Mouse (Mus musculus) macrophage (primary cell): Measurements from ENCODE around the gene Mamdc4. TPM values are rescaled to one million over a fixed set of nuclear protein-coding genes. Genes with fewer than 3 reads are reported as not detected.
A peak's percentile ranks its signal among the peaks of the same experiment; 100 is the strongest.

ENCODE experiments used
- H3K27ac ChIP-seq: fragments of 350-480 bp; formaldehyde crosslinking; 2 replicates; pipeline ENCODE4 v1.9.0; 2021
- H3K36me3 ChIP-seq: fragments of 350-480 bp; formaldehyde crosslinking; 2 replicates; pipeline ENCODE4 v1.9.0; 2021; ENCODE audit errors: inconsistent target
- H3K4me3 ChIP-seq: fragments of 350-480 bp; formaldehyde crosslinking; 2 replicates; pipeline ENCODE4 v1.9.0; 2021; ENCODE audit errors: inconsistent target
- H3K79me2 ChIP-seq: fragments of 350-480 bp; formaldehyde crosslinking; 2 replicates; pipeline ENCODE4 v1.9.0; 2021; ENCODE audit errors: inconsistent target
- WGBS: methylation state at CpG from one replicate; pipeline ENCODE4 v1.1.7; 2026; ENCODE audit warnings: inconsistent platforms; ENCODE audit not compliant: missing documents; 5-methylcytosine and 5-hydroxymethylcytosine counted together
- polyA plus RNA-seq: library from polyadenylated mRNA; stranded (reverse); fragments of 250-400 nt; gene quantifications from 3 replicates; pipeline ENCODE4 v1.2.4, GENCODE M21; 2018; ENCODE audit warnings: inconsistent platforms
- total RNA-seq, 78 experiments: library from RNA; depleted of rRNA; stranded (reverse); fragments of 250-400 nt; gene quantifications; 1 replicate in 9 of 78; 2 replicates in 24 of 78; 3 replicates in 43 of 78; 4 replicates in 2 of 78; pipeline ENCODE4 v1.2.4; 2018; ENCODE audit warnings: inconsistent platforms in 56 of 78

The Mamdc4 gene
- total RNA-seq (2018; cell fraction: chromatin; rRNA removed): 1 to 10 TPM in 24 of 26 experiments, under 1 TPM in 2; 0.17 to 5.6 (median 2.8) TPM
- 1 to 10 TPM in 5 of 26 experiments, under 1 TPM in 12, not detected in 9; 0.03 to 3.4 (median 0.24) TPM for total RNA-seq (2018; cell fraction: cytosol; rRNA removed)
- total RNA-seq (2018; cell fraction: nucleus; rRNA removed): 1 to 10 TPM in 16 of 26 experiments, under 1 TPM in 9, not detected in 1; 0.40 to 3.8 (median 1.7) TPM
- polyA plus RNA-seq: 0.04 to 0.60 TPM (median 0.15 TPM) in 3 replicates

DNA sequence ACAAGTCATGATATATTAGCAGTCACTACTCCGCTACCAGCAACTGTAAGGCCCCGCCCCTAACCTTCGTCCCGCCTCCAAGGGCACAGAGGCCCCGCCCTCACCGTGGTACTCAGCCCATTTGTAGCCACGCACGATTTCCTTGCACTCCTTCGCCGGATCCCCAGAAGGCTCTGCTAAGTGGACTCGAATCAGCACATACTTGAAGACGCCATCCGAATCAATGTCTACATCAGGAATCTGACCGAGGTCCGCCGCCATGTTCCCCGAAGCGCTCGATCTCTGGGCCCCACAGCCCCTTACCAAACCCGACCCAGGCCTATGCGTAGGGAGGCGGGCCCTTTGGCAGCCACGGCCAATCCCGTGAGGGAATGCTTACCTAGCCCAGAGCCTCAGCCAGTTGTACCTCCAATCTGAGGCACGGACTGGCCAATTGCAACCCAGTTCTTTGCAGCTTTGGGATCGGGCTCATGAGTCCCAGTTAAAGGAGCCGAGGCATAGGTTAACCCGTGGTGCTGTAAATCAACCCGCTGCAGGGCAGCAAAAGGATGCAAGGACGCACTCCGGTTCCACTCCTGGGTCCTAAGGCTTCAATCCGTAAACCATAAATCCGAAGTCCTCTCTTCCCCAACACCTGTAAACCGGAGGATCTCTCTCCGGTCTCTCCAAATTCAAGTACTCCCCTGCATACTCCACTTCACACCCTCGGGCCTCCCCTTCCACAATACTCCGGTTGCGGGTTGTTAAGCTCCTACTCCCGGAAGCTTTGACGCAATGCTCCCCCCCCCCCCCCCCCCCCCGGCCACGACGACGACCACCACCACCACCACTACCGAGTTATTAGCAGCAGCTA, at the start of gene Mamdc4, which contains the start of gene Phpt1:
Gene Mamdc4, minus strand, starts transcription at position 267 of the 853 bp plus-strand sequence.
Gene Phpt1, minus strand, starts transcription at position 646 of the 853 bp plus-strand sequence.
- Histone ChIP-seq H3K4me3 (peak within 1 kb of the TSS; percentile 43), H3K27ac (peak within 1 kb of the TSS; percentile 52), H3K79me2 (no peaks in the 10 kb centered on the region), H3K36me3 (no peaks in the 10 kb centered on the region)
- under 1% methylated on average over 39 of the region's 45 CpGs for WGBS

DNA sequence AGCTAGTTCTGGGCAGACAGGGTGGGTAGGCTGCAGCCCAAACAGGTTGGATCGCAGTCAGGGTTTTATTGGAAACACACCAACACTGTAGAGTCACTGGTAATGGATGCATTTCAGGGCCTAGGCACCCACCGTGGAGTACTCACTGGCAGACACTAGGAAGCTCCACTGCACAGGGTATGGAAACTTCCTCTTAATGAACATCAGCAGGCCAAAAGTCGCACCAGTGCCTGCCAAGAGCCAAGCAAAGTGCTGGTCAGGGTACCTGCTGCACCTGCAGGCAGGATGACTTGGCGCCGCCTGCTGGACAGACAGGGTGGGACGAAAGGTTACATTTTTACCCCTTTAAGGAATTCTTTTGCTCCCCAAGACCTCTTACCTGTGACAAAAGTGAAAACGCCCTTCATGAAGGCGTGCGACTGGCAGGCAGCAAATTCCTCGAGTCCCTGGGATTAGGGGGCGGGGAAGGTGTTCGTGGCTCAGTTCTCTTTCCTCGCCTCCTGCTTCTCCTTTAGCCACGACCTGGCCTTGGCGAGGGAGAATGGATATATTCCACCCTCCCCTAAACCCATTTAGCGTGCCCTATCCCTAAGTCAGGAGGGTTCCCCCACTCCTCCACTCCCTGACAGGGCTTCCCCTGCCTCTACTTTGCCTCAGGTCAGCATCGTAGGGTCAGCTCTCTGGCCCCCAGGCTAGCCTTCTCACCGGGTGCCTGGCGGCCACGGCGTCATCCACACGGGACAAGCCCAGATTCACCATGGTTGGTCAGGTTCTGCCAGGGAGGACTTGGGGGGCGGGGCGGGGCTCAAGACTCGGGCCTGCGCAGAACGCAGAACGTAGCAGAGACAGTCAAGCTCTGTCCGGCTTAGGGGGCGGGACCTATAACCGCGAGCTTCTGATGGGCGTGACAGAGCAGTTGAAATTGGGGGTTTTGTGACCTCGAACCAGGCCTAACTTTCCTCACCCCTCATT, 46.9 kb upstream of the Mamdc4 start, which contains the start of gene Tmem141:
Gene Tmem141, minus strand, starts transcription at position 777 of the 972 bp plus-strand sequence.
- H3K79me2 ChIP-seq: no peaks in the 10 kb centered on the region
- peak within 1 kb of the TSS; percentile 62 for H3K27ac ChIP-seq
- H3K4me3 ChIP-seq: peak within 1 kb of the TSS; percentile 63
- 8% methylated on average over 34 of the region's 34 CpGs for WGBS
- no peaks in the 10 kb centered on the region for H3K36me3 ChIP-seq

DNA sequence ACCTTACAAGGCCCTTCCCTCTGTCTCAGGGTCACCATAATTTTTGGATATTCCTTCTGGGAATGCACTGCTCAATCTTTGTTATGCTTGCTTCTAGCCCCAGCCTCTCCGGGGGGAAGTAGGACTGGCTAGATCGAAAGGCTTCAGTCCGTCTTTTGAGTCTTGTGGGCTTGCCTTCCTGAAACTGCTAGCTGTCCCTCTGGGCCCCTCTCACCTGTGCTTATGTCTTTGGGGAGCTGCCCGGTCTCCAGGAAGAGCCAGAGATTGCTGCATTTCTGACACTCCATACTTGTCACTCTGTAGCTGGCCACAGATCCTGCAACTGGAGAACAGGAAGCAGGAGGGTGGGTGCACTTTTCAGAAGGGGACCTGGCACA, 46.2 kb upstream of the Mamdc4 start:
- WGBS: 48% methylated on average over 3 of the region's 4 CpGs
- Histone ChIP-seq H3K36me3 (no peaks in the 10 kb centered on the region), H3K27ac (peak overlapping the region; percentile 62), H3K79me2 (no peaks in the 10 kb centered on the region), H3K4me3 (peak overlapping the region; percentile 63)

DNA sequence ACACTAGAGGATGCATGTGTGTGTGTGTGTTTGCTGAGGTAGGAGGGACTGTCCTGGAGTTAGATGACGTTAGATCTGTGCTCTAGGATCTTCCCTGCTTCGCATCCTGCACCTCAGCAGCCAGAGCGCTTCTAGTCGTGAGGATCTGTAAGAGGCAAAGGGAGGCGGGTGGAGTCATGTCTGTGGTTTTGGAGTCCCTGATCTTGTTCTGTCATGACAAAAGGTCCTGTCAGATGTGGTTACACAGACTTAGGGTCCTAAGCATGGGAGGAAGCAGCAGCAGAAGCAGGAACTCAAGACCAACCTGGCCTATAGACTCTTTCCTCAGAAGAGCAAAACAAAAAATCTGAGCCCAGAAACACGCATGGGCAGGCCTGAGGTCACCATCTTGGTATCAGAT, 45.7 kb upstream of the Mamdc4 start:
- no peak overlapping the region for H3K4me3 ChIP-seq

DNA sequence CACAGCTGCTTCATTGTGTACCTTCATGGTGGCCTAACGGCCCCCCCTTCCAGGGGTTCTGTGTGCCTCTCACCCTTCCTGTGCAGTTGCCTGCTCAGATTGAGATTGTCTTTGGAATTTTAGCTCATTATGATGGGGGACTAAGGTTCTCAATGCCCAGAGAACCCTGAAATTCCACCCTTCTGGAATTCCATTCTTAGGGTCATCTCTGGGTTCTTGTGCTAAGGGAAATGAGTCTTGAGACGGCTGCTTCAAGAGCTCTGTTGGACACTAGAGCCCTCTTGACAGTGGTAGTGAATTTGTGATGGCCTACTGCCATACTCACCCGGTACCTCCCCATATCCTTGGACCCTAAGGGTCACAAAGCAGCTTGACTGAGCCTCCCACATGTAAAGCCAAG, 42.9 kb upstream of the Mamdc4 start, which contains the start of gene Ccdc183:
Gene Ccdc183, minus strand, starts transcription at position 101 of the 400 bp plus-strand sequence.
- H3K36me3 ChIP-seq: no peaks in the 10 kb centered on the region
- 87% methylated on average over 3 of the region's 3 CpGs for whole genome bisulfite sequencing
- no peak within 1 kb of the TSS for H3K27ac ChIP-seq
- H3K79me2 ChIP-seq: no peaks in the 10 kb centered on the region
- H3K4me3 ChIP-seq: no peak within 1 kb of the TSS

More for the DNA sequence above, 45.7 kb upstream of the Mamdc4 start:
- Histone ChIP-seq H3K79me2 (no peaks in the 10 kb centered on the region), H3K36me3 (no peaks in the 10 kb centered on the region), H3K27ac (0 out of 2 replicates have a peak overlapping the region, but pooled peaks have one; percentile 62)
- 60% methylated on average over 6 of the region's 6 CpGs for WGBS

DNA sequence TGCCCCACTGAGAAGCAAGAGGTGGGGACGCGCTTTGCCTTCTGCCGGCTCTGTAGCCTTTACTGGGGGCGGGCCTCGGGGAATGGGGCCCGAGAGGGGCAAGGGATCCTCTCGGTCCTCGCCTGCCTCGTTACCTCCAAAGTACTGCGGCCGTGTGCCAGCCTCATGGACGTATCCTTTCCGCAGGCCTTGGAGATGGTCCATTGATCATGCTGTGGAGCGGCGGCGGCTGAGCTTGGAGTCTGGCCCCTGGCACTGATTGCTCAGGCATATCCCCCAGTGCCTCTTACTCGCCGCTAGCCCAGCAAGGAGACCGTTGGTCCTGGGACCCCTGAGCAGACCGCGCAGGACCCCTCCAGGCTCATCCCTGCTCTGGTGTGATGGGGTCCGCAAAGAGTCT, 41.8 kb upstream of the Mamdc4 start:
- Histone ChIP-seq H3K4me3 (no peak overlapping the region), H3K27ac (no peak overlapping the region), H3K79me2 (no peaks in the 10 kb centered on the region), H3K36me3 (no peaks in the 10 kb centered on the region)
- 40% methylated on average over 18 of the region's 22 CpGs for WGBS

DNA sequence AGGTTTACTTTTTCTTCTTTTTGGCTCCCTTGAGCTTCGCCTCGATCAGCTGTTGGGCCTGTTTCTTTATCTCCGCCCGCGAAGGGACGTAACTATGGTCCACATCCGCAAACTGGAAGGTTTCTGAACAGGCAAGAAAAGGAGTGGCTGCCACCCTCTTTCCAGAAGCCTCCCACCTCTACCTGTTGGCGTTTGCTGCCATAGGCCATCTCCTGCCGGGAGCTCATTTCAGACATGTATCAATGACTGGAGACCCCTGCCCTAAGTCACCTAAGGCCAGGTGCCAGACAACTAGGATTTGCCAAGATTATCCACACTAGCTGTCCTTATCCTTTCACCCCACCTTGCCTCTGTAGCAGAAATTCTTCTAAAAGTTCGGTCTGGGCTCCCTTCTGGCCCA, 34.0 kb upstream of the Mamdc4 start:
- 56% methylated on average over 10 of the region's 10 CpGs for WGBS
- Histone ChIP-seq H3K79me2 (peaks cover 42% of the 10 kb centered on the region), H3K36me3 (peaks cover under 1% of the 10 kb centered on the region; the same call in 1 of the 2 replicates), H3K27ac (no peak overlapping the region), H3K4me3 (no peak overlapping the region)

DNA sequence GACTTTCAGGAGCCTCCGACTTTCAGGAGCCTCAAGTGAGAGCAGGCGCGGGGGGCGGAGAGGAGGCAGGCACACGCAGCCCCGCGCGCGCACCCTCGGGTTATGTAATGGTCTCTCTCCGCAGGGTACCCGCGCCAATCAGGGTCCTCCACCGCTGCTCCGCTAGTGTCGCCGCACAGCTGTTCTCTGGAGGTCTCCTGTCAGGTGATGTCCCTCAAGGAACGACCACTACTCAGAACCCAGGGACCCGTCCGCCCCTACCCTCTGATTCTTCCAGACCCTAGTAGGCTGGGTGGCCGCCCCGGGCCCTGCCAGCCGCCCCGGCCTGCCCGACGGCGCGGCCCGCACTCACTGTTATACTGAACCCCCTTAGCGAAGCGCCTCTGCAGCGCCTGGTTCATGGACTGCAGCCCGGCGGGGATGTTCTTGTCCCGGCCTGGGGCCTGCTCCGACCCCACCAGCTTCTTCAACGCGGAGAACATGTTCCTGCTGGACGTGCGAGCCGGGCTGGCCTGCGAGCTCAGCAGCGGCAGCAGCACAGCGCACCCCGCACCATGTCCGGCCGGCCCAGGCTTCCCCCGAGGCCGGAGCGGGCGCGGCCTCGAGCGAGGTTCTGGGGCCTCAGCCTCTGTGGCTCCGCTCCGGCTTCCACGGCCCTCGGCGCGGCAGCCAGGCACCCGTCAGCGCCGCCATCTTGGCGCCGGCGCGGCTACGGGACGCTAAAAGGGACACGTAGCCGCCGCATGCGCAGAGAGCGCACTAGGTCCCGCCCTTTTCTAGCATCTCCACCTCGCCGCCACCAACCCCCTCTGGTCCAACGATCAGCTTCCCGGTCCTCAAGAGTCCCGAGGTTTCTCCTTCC, 33.3 kb upstream of the Mamdc4 start, which contains the start of gene Rabl6:
Gene Rabl6, minus strand, starts transcription at position 761 of the 862 bp plus-strand sequence.
- H3K27ac ChIP-seq: no peak within 1 kb of the TSS
- under 1% methylated on average over 64 of the region's 80 CpGs for WGBS
- H3K36me3 ChIP-seq: peaks cover 4% of the 10 kb centered on the region; the same call in 1 of the 2 replicates
- H3K4me3 ChIP-seq: peak within 1 kb of the TSS; percentile 42
- peaks cover 49% of the 10 kb centered on the region for H3K79me2 ChIP-seq

DNA sequence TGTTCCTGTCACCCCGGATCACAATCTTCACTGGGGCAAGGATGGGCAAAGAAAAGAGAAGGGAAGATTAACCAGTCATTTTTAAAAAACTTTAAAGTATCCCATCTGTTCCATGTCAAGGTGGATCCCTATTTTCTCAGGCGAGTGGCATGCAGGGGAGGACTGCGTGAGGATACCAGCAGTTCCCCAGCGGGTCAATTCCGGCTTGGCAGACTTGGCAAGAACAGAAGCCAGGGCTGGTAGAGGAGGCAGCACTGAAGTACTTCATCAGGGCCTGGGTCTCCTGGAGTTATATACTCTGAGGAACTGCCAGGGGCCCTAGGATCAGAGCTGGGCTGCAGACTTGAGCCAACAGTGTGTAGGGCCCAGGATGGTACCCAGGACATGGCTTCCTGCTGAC, 27.9 kb upstream of the Mamdc4 start:
- 93% methylated on average over 4 of the region's 5 CpGs for WGBS
- H3K79me2 ChIP-seq: peaks cover 49% of the 10 kb centered on the region
- peaks cover 50% of the 10 kb centered on the region for H3K36me3 ChIP-seq
- H3K27ac ChIP-seq: no peak overlapping the region
- H3K4me3 ChIP-seq: no peak overlapping the region

DNA sequence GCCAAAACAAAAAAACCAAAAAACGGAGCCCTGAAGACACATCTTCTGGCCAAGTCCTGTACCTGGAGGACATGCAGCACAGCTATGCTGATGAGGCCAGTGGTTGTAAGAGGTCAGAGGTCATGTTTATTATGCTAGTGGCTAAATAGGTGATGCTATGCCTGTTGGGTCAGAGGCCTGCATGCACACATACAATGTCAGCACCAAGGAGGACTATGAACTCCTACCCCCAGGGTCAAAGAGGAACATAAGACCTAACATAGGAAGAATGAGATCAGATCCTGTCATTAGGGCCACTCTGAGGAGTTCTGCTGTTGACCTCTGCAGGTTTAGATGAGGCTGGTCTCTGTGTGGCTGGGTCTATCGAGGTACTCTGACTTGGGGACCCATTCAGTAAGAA, 25.4 kb upstream of the Mamdc4 start:
- Histone ChIP-seq H3K36me3 (peaks cover 75% of the 10 kb centered on the region), H3K27ac (no peak overlapping the region)

DNA sequence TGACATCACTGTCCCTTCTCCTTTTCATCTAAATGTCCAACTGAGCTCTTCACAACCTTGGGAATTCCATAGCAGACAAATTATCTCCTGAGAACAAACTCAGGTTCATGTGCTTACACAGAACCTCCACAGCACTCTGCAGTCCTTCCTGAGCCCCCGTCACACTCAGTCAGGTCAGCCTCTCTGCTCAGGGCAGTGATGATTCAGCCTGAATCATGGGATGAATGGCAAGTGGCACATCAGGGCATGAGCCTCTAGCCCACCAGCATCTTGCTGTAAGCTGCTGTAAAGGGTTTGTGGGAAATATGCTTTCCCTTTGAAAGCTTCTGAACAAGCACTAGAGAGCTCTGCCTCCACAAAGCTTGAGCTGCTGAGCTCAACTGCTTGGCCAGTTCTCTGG, 24.1 kb upstream of the Mamdc4 start:
- H3K4me3 ChIP-seq: no peak overlapping the region
- WGBS: 93% methylated on average over 1 of the region's 1 CpGs
- H3K36me3 ChIP-seq: peaks cover 82% of the 10 kb centered on the region
- H3K27ac ChIP-seq: no peak overlapping the region
- H3K79me2 ChIP-seq: peaks cover 12% of the 10 kb centered on the region; the same call in 1 of the 2 replicates

More for the DNA sequence above, 25.4 kb upstream of the Mamdc4 start:
- Histone ChIP-seq H3K4me3 (no peak overlapping the region), H3K79me2 (peaks cover 25% of the 10 kb centered on the region; the same call in 1 of the 2 replicates)
- 88% methylated on average over 2 of the region's 2 CpGs for WGBS

DNA sequence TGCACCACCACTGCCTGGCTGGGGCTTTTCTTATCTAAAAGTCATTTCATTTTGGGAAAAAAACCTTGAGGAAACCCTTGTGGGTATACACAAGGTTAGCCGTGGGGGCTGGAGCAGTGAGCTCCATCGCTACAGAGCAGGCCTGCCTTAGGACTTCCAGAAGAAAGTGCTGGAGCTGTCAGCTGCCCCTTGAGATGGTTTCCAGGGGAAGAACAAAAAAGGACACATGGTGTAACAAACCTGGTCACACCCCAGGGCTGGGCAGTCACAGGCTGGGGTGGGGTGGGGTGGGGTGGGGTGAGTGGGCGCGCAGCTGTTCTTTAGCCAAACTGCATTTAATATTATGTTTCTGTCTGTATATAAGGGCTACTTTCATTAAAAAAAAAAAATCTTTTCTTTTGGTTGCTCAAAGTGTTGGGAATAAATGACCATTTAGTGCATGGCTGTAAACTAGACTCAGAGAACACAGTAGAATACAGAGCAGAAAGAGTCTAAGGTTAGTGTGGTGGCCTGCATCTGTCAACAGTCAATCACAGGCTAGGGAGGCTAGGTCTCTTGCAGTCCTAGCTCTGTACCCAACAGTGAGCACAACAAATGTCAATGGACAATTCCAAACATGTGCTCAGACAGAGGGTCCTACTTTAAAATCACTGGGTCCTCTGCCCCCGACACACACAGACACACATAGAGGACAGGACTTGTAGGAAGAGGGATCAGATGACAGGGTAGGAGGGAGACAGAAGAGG, 22.3 kb upstream of the Mamdc4 start:
- 98% methylated on average over 5 of the region's 5 CpGs for WGBS
- Histone ChIP-seq H3K27ac (no peak overlapping the region), H3K79me2 (no peaks in the 10 kb centered on the region), H3K4me3 (no peak overlapping the region), H3K36me3 (peaks cover 85% of the 10 kb centered on the region)
